Mouse (Mus musculus): ENCODE results near the gene Nicn1. TPM values are rescaled to one million over a fixed set of nuclear protein-coding genes. Genes with fewer than 3 reads are reported as not detected.

Nicn1 gene
- total and polyA plus RNA-seq, 2 experiments from 2014 or later = 20.5 to 22.4 TPM

- 43% methylated on average over 6 of the region's 6 CpGs for WGBS
- Histone ChIP-seq H3K4me1 (ENCODE audit: control insufficient read depth, insufficient read depth) (peaks cover 6% of the 10 kb centered on the region; the same call in 1 of the 2 replicates), H3K27ac (ENCODE audit: low read depth) (peak overlapping the region; percentile 13; the same call in 1 of the 2 replicates)
Observed at GRCm38 (mm10) chr9:108290773-108291172, 544 bp downstream of the Nicn1 start.

GRCm38 (mm10) chr9:108296453-108297355 lies 6.5 kb downstream of the Nicn1 start, which contains the start of gene Amt:
Gene Amt (plus strand): TSS chr9:108296853.
- TF ChIP-seq CTCF (IDR thresholded peaks at IDR 0.05; ENCODE audit: low read depth) (no peak), EP300 (IDR thresholded peaks at IDR 0.05; ENCODE audit: low read depth) (no peak)
- H3K9me3 ChIP-seq (replicated peaks; ENCODE audit: control insufficient read depth, low read length) = no peaks in the 10 kb centered on the region

More at GRCm38 (mm10) chr9:108290773-108291172, 544 bp downstream of the Nicn1 start:
- ATAC-seq (ENCODE audit: insufficient read depth, low read depth) = no peak
- H3K9me3 ChIP-seq (replicated peaks; ENCODE audit: control insufficient read depth, low read length) = no peaks in the 10 kb centered on the region
- peak overlapping the region; percentile 75 for H3K4me2 ChIP-seq (ENCODE audit: low read depth, low read length)
- DNase-seq (ENCODE audit: low spot score) = no peak
- peak overlapping the region; percentile 57 for H3K4me3 ChIP-seq (ENCODE audit: low read depth, low read length)
- H3K9ac ChIP-seq (replicated peaks; ENCODE audit: low read depth, low read length) = 0 out of 2 replicates have a peak overlapping the region, but pooled peaks have one; percentile 44
- peaks cover 21% of the 10 kb centered on the region for H3K36me3 ChIP-seq (replicated peaks; ENCODE audit: control insufficient read depth, insufficient read depth, low read length)
- no peak for TF ChIP-seq CTCF (IDR thresholded peaks at IDR 0.05; ENCODE audit: low read depth)
- TF ChIP-seq EP300 (IDR thresholded peaks at IDR 0.05; ENCODE audit: low read depth) = no peak
- H3K27me3 ChIP-seq (ENCODE audit: control insufficient read depth, insufficient read depth, low read length) = no peaks in the 10 kb centered on the region

GRCm38 (mm10) chr9:108301853-108302252 lies 11.6 kb downstream of the Nicn1 start:
- WGBS = 78% methylated on average over 3 of the region's 3 CpGs
- H3K4me2 ChIP-seq (ENCODE audit: low read depth, low read length) = no peak overlapping the region
- no peak overlapping the region for H3K4me3 ChIP-seq (ENCODE audit: low read depth, low read length)
- H3K27me3 ChIP-seq (ENCODE audit: control insufficient read depth, insufficient read depth, low read length) = no peaks in the 10 kb centered on the region
- H3K27ac ChIP-seq (ENCODE audit: low read depth) = no peak overlapping the region
- H3K9me3 ChIP-seq (replicated peaks; ENCODE audit: control insufficient read depth, low read length) = no peaks in the 10 kb centered on the region
- ATAC-seq (ENCODE audit: insufficient read depth, low read depth) (no peak), DNase-seq (ENCODE audit: low spot score) (no peak)
- H3K9ac ChIP-seq (replicated peaks; ENCODE audit: low read depth, low read length) = no peak overlapping the region
- TF ChIP-seq EP300 (IDR thresholded peaks at IDR 0.05; ENCODE audit: low read depth) = no peak
- no peak for TF ChIP-seq CTCF (IDR thresholded peaks at IDR 0.05; ENCODE audit: low read depth)
- H3K4me1 ChIP-seq (ENCODE audit: control insufficient read depth, insufficient read depth) = peaks cover 9% of the 10 kb centered on the region
- H3K36me3 ChIP-seq (replicated peaks; ENCODE audit: control insufficient read depth, insufficient read depth, low read length) = peaks cover 23% of the 10 kb centered on the region

More at GRCm38 (mm10) chr9:108296453-108297355, 6.5 kb downstream of the Nicn1 start, which contains the start of gene Amt:
- no peak within 1 kb of the TSS for H3K9ac ChIP-seq (replicated peaks; ENCODE audit: low read depth, low read length)
- peaks cover 23% of the 10 kb centered on the region for H3K36me3 ChIP-seq (replicated peaks; ENCODE audit: control insufficient read depth, insufficient read depth, low read length)
- DNase-seq (ENCODE audit: low spot score) = no peak
- H3K27ac ChIP-seq (ENCODE audit: low read depth) = no peak within 1 kb of the TSS
- H3K4me2 ChIP-seq (ENCODE audit: low read depth, low read length) = peak within 1 kb of the TSS; percentile 39; the same call in 1 of the 2 replicates
- H3K27me3 ChIP-seq (ENCODE audit: control insufficient read depth, insufficient read depth, low read length) = no peaks in the 10 kb centered on the region
- H3K4me1 ChIP-seq (ENCODE audit: control insufficient read depth, insufficient read depth) = no peaks in the 10 kb centered on the region
- 37% methylated on average over 18 of the region's 18 CpGs for WGBS
- peak; percentile 29; the same call in 1 of the 2 replicates for ATAC-seq (ENCODE audit: insufficient read depth, low read depth)
- H3K4me3 ChIP-seq (ENCODE audit: low read depth, low read length) = peak within 1 kb of the TSS; percentile 16; the same call in 1 of the 2 replicates

GRCm38 (mm10) chr9:108304716-108305115 lies 14.5 kb downstream of the Nicn1 start:
- no peak for TF ChIP-seq CTCF (IDR thresholded peaks at IDR 0.05; ENCODE audit: low read depth)
- no peak for TF ChIP-seq EP300 (IDR thresholded peaks at IDR 0.05; ENCODE audit: low read depth)

GRCm38 (mm10) chr9:108305170-108305569 lies 14.9 kb downstream of the Nicn1 start:
- H3K4me3 ChIP-seq (ENCODE audit: low read depth, low read length) = peak overlapping the region; percentile 88
- H3K9ac ChIP-seq (replicated peaks; ENCODE audit: low read depth, low read length) = peak overlapping the region; percentile 92
- ATAC-seq (ENCODE audit: insufficient read depth, low read depth) (no peak), DNase-seq (ENCODE audit: low spot score) (no peak)
- no peak for TF ChIP-seq CTCF (IDR thresholded peaks at IDR 0.05; ENCODE audit: low read depth)
- no peak for TF ChIP-seq EP300 (IDR thresholded peaks at IDR 0.05; ENCODE audit: low read depth)
- H3K4me1 ChIP-seq (ENCODE audit: control insufficient read depth, insufficient read depth) = peaks cover 19% of the 10 kb centered on the region
- H3K27me3 ChIP-seq (ENCODE audit: control insufficient read depth, insufficient read depth, low read length) = no peaks in the 10 kb centered on the region
- peak overlapping the region; percentile 93 for H3K4me2 ChIP-seq (ENCODE audit: low read depth, low read length)
- peak overlapping the region; percentile 96 for H3K27ac ChIP-seq (ENCODE audit: low read depth)
- peaks cover 23% of the 10 kb centered on the region for H3K36me3 ChIP-seq (replicated peaks; ENCODE audit: control insufficient read depth, insufficient read depth, low read length)
- H3K9me3 ChIP-seq (replicated peaks; ENCODE audit: control insufficient read depth, low read length) = no peaks in the 10 kb centered on the region
- 0% methylated on average over 1 of the region's 1 CpGs for WGBS

More at GRCm38 (mm10) chr9:108304716-108305115, 14.5 kb downstream of the Nicn1 start:
- WGBS = 28% methylated on average over 4 of the region's 4 CpGs
- peaks cover 23% of the 10 kb centered on the region for H3K36me3 ChIP-seq (replicated peaks; ENCODE audit: control insufficient read depth, insufficient read depth, low read length)
- DNase-seq (ENCODE audit: low spot score) (no peak), ATAC-seq (ENCODE audit: insufficient read depth, low read depth) (no peak)
- H3K27me3 ChIP-seq (ENCODE audit: control insufficient read depth, insufficient read depth, low read length) = no peaks in the 10 kb centered on the region
- peak overlapping the region; percentile 88 for H3K4me3 ChIP-seq (ENCODE audit: low read depth, low read length)
- H3K9me3 ChIP-seq (replicated peaks; ENCODE audit: control insufficient read depth, low read length) = no peaks in the 10 kb centered on the region
- 0 out of 2 replicates have a peak overlapping the region, but pooled peaks have one; percentile 92 for H3K9ac ChIP-seq (replicated peaks; ENCODE audit: low read depth, low read length)
- peak overlapping the region; percentile 96 for H3K27ac ChIP-seq (ENCODE audit: low read depth)
- H3K4me1 ChIP-seq (ENCODE audit: control insufficient read depth, insufficient read depth) = peaks cover 19% of the 10 kb centered on the region
- peak overlapping the region; percentile 93 for H3K4me2 ChIP-seq (ENCODE audit: low read depth, low read length)
